Mouse (Mus musculus): ENCODE measurements around the gene Sdf2.

DNA sequence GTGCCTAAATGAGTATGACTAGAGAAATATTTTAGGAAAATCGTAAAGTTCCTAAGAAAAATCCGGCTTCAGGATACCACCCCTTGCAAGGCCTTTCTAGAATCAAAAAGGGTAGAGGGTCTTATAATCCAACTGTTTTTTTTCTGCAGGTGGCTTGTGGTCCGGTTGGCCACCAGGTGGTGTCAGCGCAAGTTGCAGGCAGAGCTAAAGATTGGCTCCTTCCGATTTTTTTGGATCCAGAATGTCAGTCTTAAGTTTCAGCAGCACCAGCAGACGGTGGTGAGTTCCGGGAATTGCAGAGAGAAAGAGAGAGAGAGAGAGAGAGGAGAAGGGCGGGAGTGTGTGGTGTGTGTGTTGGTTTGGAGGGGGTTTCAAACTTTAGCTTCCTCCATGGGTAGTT, 17.0 kb downstream of the Sdf2 start:
- TF ChIP-seq KAT2A (conservative IDR thresholded peaks at IDR 0.05; ENCODE audit: low read depth, low read length) (no peak), TBP (IDR thresholded peaks at IDR 0.05; ENCODE audit: low read depth, low read length) (no peak), USF1 (IDR thresholded peaks at IDR 0.05; ENCODE audit: low read depth, low read length) (no peak), JUND (IDR thresholded peaks at IDR 0.05; ENCODE audit: low read depth, low read length) (no peak), CTCF (IDR thresholded peaks at IDR 0.05 in 2 of 3, conservative IDR thresholded peaks at IDR 0.05 in 1 of 3; ENCODE audit: control insufficient read depth in 1 of 3, insufficient read depth in 1 of 3, low read depth in 2 of 3, low read length in 3 of 3, poor library complexity in 1 of 3, severe bottlenecking in 1 of 3) (peak; percentile 68 to 82 (median 82)), E2F4 (IDR thresholded peaks at IDR 0.05; ENCODE audit: borderline replicate concordance, low read depth, low read length) (no peak), ZKSCAN1 (IDR thresholded peaks at IDR 0.05; ENCODE audit: low read depth, low read length) (no peak), POLR2A (IDR thresholded peaks at IDR 0.05; ENCODE audit: control insufficient read depth in 1 of 2, insufficient read depth in 1 of 2, low read depth in 1 of 2, low read length in 2 of 2, poor library complexity in 1 of 2) (no peak), RAD21 (IDR thresholded peaks at IDR 0.05; ENCODE audit: low read depth, low read length) (peak; percentile 25), SMC3 (IDR thresholded peaks at IDR 0.05; ENCODE audit: low read depth, low read length) (peak; percentile 65), POLR2AphosphoS5 (IDR thresholded peaks at IDR 0.05; ENCODE audit: borderline replicate concordance, low read depth, low read length) (no peak), MAZ (IDR thresholded peaks at IDR 0.05; ENCODE audit: low read depth, low read length) (no peak), TAL1 (IDR thresholded peaks at IDR 0.05; ENCODE audit: low read length) (no peak)
